Mouse (Mus musculus): ENCODE data around the gene Zdhhc14. TPM values are rescaled to one million over a fixed set of nuclear protein-coding genes. Genes with fewer than 3 reads are reported as not detected.

Gene Zdhhc14
- polyA plus RNA-seq, 1 experiment from 2014 or later = 2.2 TPM

DNA sequence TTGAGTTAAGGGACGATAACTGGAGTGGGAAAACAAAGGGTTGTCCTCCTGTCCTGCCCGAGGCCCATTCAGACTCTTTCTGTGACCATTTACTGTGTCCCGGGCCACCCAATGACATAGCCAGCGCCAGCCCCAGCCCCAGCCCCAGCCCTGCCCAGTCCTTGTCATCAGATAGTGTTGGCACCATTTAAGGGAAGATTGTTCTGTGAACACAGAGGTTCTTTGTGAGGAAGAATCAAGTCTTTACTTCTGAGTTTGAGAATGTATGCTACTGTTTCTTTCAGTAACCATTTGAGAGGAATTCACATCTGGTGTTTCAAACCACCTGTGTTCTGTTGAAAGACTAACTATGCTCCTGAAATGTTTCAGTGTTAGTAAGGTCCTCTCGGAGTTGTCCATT is 219.5 kb downstream of the Zdhhc14 start:
- Histone ChIP-seq H3K9me3 (no peaks in the 10 kb centered on the region), H3K27me3 (ENCODE audit: insufficient read depth, poor library complexity, severe bottlenecking) (no peaks in the 10 kb centered on the region), H3K36me3 (no peaks in the 10 kb centered on the region), H3K4me1 (replicated peaks) (peaks cover 26% of the 10 kb centered on the region), H3K4me3 (no peak overlapping the region), H3K27ac (no peak overlapping the region)
- no peak for DNase-seq (ENCODE audit: low spot score)
- WGBS = 73% methylated on average over 5 of the region's 5 CpGs

DNA sequence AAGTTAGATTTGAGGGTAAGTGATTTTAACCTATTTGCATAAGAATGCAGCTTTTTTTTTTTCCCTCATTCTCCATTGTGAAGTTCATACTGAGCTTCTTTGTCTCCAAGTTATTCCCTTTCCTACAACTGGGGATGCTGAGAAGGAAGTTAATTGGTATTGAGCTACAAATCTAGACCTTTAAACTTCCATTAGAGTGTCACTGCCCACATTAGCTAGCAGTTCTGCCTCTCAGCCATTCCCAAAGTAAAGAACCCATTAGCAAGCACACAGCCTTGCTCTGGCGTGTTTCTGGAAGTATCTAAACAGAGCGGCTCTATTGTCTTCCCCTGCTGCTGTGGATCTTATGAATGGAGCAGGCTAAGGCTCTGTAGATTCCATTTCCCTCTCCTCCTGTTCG is 220.8 kb downstream of the Zdhhc14 start:
- Histone ChIP-seq H3K4me3 (no peak overlapping the region), H3K27ac (peak overlapping the region; percentile 41; the same call in 1 of the 2 replicates), H3K9me3 (no peaks in the 10 kb centered on the region), H3K27me3 (ENCODE audit: insufficient read depth, poor library complexity, severe bottlenecking) (no peaks in the 10 kb centered on the region), H3K36me3 (no peaks in the 10 kb centered on the region), H3K4me1 (replicated peaks) (peaks cover 29% of the 10 kb centered on the region)
- WGBS = 51% methylated on average over 3 of the region's 3 CpGs
- DNase-seq (ENCODE audit: low spot score) = no peak

DNA sequence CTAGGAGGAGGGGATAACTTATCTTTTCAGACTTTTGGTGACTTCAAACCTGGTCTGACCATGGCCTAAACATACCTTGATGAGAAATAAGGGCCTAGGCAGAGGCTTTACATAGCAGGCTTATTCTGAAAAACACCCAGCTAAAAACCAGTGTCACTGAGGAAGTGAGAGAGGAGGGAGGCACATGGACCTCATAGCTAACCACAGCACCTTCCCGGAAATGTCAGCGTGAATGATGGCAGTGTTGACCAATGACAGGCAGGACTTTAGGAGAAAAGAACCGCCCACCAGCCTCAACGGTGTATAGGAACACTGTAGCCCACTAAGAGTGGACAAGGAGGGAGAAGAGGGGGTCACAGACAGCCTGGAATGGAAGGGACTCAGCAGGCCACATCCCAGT is 224.6 kb downstream of the Zdhhc14 start:
- WGBS = 77% methylated on average over 4 of the region's 4 CpGs
- Histone ChIP-seq H3K9me3 (no peaks in the 10 kb centered on the region), H3K27me3 (ENCODE audit: insufficient read depth, poor library complexity, severe bottlenecking) (no peaks in the 10 kb centered on the region), H3K27ac (0 out of 2 replicates have a peak overlapping the region, but pooled peaks have one; percentile 26), H3K4me1 (replicated peaks) (peaks cover 20% of the 10 kb centered on the region), H3K36me3 (no peaks in the 10 kb centered on the region), H3K4me3 (no peak overlapping the region)
- DNase-seq (ENCODE audit: low spot score) = no peak

DNA sequence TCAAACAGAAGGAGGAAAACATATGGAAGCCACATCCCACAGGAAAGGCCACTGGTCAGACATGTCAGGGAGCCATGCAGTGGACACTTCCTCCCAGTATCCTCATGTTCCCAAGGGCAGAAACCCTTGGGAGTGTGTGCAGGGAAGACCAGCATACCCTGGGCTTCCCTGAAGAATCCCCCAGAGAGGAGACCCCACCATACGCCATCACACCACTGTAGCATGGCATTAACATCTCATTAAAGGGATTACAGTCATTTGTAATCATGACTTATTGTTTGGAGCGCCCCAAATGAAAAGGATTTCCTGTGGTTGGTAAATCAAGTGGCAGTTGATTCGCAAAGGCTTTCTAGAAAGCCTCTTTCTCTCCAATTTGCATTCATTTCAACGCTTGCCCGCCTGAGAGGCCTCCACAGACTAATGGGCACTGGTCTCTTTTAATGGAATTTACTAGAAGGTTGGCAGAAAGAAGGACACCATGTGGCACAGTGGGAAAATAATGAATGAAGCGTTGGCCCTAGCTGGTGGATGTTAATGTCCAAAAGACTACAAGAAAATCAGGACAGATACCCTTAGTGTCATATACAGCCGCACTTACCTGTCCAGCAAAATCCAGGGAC is 226.5 kb downstream of the Zdhhc14 start:
- H3K27ac ChIP-seq = no peak overlapping the region
- H3K4me3 ChIP-seq = no peak overlapping the region
- H3K36me3 ChIP-seq = no peaks in the 10 kb centered on the region
- H3K27me3 ChIP-seq (ENCODE audit: insufficient read depth, poor library complexity, severe bottlenecking) = no peaks in the 10 kb centered on the region
- peaks cover 8% of the 10 kb centered on the region for H3K4me1 ChIP-seq (replicated peaks)
- no peak for DNase-seq (ENCODE audit: low spot score)
- H3K9me3 ChIP-seq = 0 out of 2 replicates have a peak, but pooled peaks cover 2% of the 10 kb centered on the region
- 73% methylated on average over 7 of the region's 7 CpGs for WGBS

DNA sequence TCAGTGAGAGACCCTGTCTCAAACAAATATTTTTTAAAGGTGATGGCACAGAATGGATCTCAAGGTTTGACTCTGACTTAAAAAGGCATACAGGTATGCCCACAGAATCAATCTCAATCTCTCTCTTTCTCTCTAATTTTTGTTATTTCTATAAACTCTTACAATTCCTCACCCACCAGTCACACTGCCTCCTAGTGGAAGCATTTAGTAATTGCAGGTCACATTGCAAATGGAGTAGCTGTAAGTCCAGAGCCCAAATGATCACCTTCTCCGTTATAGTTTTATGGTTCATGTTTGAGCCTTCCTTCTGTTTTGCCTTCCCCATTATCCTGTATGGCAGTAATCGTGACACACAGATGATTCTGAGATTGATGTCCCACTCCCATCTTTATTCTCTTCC is 230.4 kb downstream of the Zdhhc14 start:
- Histone ChIP-seq H3K27me3 (ENCODE audit: insufficient read depth, poor library complexity, severe bottlenecking) (no peaks in the 10 kb centered on the region), H3K9me3 (0 out of 2 replicates have a peak, but pooled peaks cover 2% of the 10 kb centered on the region), H3K36me3 (no peaks in the 10 kb centered on the region), H3K4me1 (replicated peaks) (peaks cover 8% of the 10 kb centered on the region), H3K4me3 (no peak overlapping the region), H3K27ac (no peak overlapping the region)
- WGBS = 91% methylated on average over 2 of the region's 2 CpGs
- DNase-seq (ENCODE audit: low spot score) = no peak

- no peak overlapping the region for H3K27ac ChIP-seq
- H3K36me3 ChIP-seq = no peaks in the 10 kb centered on the region
- 0 out of 2 replicates have a peak, but pooled peaks cover 1% of the 10 kb centered on the region for H3K4me1 ChIP-seq (replicated peaks)
- peak; percentile 12 for DNase-seq (ENCODE audit: low spot score)
- H3K27me3 ChIP-seq (ENCODE audit: insufficient read depth, poor library complexity, severe bottlenecking) = no peaks in the 10 kb centered on the region
- WGBS = 72% methylated on average over 10 of the region's 10 CpGs
- H3K4me3 ChIP-seq = no peak overlapping the region
- 0 out of 2 replicates have a peak, but pooled peaks cover 2% of the 10 kb centered on the region for H3K9me3 ChIP-seq
Measured at GRCm38 (mm10) chr17:5723601-5724189, 231.3 kb downstream of the Zdhhc14 start.

DNA sequence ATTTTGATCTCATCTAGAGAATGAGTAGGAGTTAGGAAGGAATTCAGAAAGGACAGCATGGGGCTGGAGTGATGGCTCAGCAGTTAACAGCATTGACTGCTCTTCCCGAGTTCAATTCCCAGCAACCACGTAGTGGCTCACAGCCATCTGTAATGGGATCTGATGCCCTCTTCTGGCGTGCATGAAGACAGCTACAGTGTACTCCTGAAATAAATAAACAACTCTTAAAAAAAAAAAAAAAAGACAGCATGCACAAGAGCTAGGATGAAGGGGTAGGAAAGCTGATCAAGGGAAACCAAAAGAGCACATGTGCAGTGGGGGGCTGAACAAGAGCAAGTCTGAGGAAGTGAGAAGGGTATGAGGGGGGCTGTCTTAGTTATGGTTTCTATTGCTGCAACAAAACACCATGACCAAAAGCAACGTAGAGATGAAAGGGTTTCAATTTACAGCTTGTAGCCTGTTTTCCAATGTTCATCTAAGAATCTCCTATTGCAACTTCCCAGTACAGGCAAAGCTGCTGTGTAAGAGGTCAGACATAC is 237.3 kb downstream of the Zdhhc14 start:
- no peak for DNase-seq (ENCODE audit: low spot score)
- WGBS = 46% methylated on average over 4 of the region's 4 CpGs

GRCm38 (mm10) chr17:5730538-5730937 is 238.2 kb downstream of the Zdhhc14 start:
- DNase-seq (ENCODE audit: low spot score) = no peak
- no peaks in the 10 kb centered on the region for H3K4me1 ChIP-seq (replicated peaks)
- WGBS = 89% methylated on average over 5 of the region's 5 CpGs

More for the DNA sequence above, 237.3 kb downstream of the Zdhhc14 start:
- Histone ChIP-seq H3K4me1 (replicated peaks) (no peaks in the 10 kb centered on the region), H3K27me3 (ENCODE audit: insufficient read depth, poor library complexity, severe bottlenecking) (no peaks in the 10 kb centered on the region), H3K27ac (no peak overlapping the region), H3K36me3 (no peaks in the 10 kb centered on the region), H3K4me3 (no peak overlapping the region), H3K9me3 (no peaks in the 10 kb centered on the region)

GRCm38 (mm10) chr17:5733400-5733799 is 241.0 kb downstream of the Zdhhc14 start:
- H3K4me1 ChIP-seq (replicated peaks) = no peaks in the 10 kb centered on the region
- DNase-seq (ENCODE audit: low spot score) = peak; percentile 23
- no peaks in the 10 kb centered on the region for H3K9me3 ChIP-seq
- no peak overlapping the region for H3K27ac ChIP-seq
- H3K4me3 ChIP-seq = no peak overlapping the region
- H3K36me3 ChIP-seq = no peaks in the 10 kb centered on the region
- 34% methylated on average over 7 of the region's 7 CpGs for WGBS
- no peaks in the 10 kb centered on the region for H3K27me3 ChIP-seq (ENCODE audit: insufficient read depth, poor library complexity, severe bottlenecking)

More at GRCm38 (mm10) chr17:5730538-5730937, 238.2 kb downstream of the Zdhhc14 start:
- Histone ChIP-seq H3K27me3 (ENCODE audit: insufficient read depth, poor library complexity, severe bottlenecking) (no peaks in the 10 kb centered on the region), H3K27ac (no peak overlapping the region), H3K9me3 (no peaks in the 10 kb centered on the region), H3K4me3 (no peak overlapping the region), H3K36me3 (no peaks in the 10 kb centered on the region)

DNA sequence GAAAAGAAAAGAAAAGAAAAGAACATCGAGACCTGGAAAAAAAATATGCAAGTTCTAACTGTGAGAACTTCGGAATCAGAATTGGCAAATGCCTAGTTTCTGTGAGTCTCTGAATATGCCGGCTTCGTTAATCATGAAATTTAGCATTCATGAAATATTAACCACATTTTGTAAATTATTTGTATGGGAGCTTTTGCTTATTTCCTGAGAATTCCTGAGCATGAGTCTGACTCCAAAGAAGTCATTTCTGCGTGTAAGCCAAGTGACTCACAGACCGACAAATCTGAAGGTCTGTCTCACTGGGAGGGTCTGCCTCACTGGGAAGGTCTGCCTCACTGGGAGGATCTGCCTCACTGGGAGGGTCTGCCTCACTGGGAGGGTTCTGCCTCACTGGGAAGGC is 248.7 kb downstream of the Zdhhc14 start:
- no peak overlapping the region for H3K27ac ChIP-seq
- no peaks in the 10 kb centered on the region for H3K36me3 ChIP-seq
- 91% methylated on average over 6 of the region's 6 CpGs for WGBS

DNA sequence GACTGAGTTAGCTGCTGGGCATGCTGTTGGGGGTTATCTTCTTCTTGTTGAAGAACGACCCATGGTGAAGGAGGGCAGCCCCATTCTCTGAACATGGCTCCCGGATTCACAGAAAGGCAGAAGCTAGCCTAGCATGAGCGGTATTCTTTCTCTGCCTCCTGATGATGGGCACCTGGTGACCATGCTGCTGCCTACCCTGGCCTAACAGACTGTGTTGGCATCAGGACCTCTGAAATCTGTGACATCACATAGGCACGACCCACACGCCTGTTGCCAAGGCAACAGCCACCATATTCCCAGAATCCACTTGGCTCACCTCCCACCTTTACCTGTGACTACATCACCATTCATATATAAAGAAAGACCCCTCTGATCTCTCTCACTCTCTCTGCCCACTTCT is 251.7 kb downstream of the Zdhhc14 start:
- Histone ChIP-seq H3K27me3 (ENCODE audit: insufficient read depth, poor library complexity, severe bottlenecking) (no peaks in the 10 kb centered on the region), H3K4me3 (no peak overlapping the region), H3K9me3 (no peaks in the 10 kb centered on the region), H3K27ac (no peak overlapping the region), H3K36me3 (no peaks in the 10 kb centered on the region), H3K4me1 (replicated peaks) (no peaks in the 10 kb centered on the region)
- WGBS = 95% methylated on average over 5 of the region's 5 CpGs
- DNase-seq (ENCODE audit: low spot score) = no peak

More for the DNA sequence above, 248.7 kb downstream of the Zdhhc14 start:
- no peak for DNase-seq (ENCODE audit: low spot score)
- no peaks in the 10 kb centered on the region for H3K27me3 ChIP-seq (ENCODE audit: insufficient read depth, poor library complexity, severe bottlenecking)
- H3K4me1 ChIP-seq (replicated peaks) = no peaks in the 10 kb centered on the region
- H3K9me3 ChIP-seq = no peaks in the 10 kb centered on the region
- no peak overlapping the region for H3K4me3 ChIP-seq

DNA sequence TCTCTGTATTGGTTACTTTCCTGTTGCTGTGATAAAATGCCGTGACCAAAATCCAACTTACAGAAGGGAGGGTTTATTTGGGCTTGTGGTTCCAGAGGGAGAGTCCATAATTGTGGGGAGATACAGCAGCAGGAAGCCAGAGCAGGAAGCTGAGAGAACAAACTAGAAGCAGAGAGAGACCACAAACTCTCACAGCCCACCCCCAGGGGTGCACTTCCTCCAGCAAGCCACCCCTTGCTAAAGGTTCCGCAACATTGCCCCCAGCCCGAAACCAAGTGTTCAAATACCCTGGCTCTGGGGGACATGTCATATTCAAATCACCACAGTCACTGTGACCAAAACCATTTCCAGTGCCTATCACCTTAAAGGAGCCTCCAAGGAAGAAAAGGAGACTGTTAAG is 254.0 kb downstream of the Zdhhc14 start:
- H3K4me3 ChIP-seq = no peak overlapping the region
- no peaks in the 10 kb centered on the region for H3K27me3 ChIP-seq (ENCODE audit: insufficient read depth, poor library complexity, severe bottlenecking)
- H3K4me1 ChIP-seq (replicated peaks) = no peaks in the 10 kb centered on the region
- no peak overlapping the region for H3K27ac ChIP-seq
- WGBS = 83% methylated on average over 3 of the region's 3 CpGs
- no peaks in the 10 kb centered on the region for H3K9me3 ChIP-seq
- H3K36me3 ChIP-seq = no peaks in the 10 kb centered on the region
- no peak for DNase-seq (ENCODE audit: low spot score)

Data from hindbrain, embryonic 10.5 days (tissue).